Mouse (Mus musculus): ENCODE measurements around the gene Gm13275. TPM values are rescaled to one million over a fixed set of nuclear protein-coding genes. Genes with fewer than 3 reads are reported as not detected.
"Not testable (repeated sequence)": the region's sequence is repeated elsewhere in the genome, so short reads cannot be mapped to it uniquely, and the experiment has no call there.

Gene Gm13275
- polyA plus RNA-seq (2015; fragmentation: Nextera tagmentation; extraction: Ambion mirVana) = not detected in 2 replicates

GRCm38 (mm10) chr4:88793936-88794675 is at the start of gene Gm13275:
Gene Gm13275, plus strand, starts transcription at chr4:88794487.
- H3K36me3 ChIP-seq; H3K4me1 ChIP-seq; H3K27me3 ChIP-seq (replicated peaks); H3K4me3 ChIP-seq; H3K9me3 ChIP-seq; ATAC-seq (ENCODE audit: extremely low read depth, insufficient number of reproducible peaks, low FRiP score, low TSS enrichment); H3K9ac ChIP-seq; H3K4me2 ChIP-seq; H3K27ac ChIP-seq (replicated peaks): not testable (repeated sequence)
- WGBS = 2% methylated on average over 13 of the region's 52 CpGs

- 56% methylated on average over 6 of the region's 6 CpGs for WGBS
- Histone ChIP-seq H3K9ac (no peak overlapping the region), H3K4me2 (no peak overlapping the region), H3K36me3 (no peaks in the 10 kb centered on the region), H3K4me3 (no peak overlapping the region), H3K27me3 (replicated peaks) (no peaks in the 10 kb centered on the region; the same call in 1 of the 2 replicates), H3K27ac (replicated peaks) (no peak overlapping the region), H3K9me3 (no peaks in the 10 kb centered on the region), H3K4me1 (no peaks in the 10 kb centered on the region)
- ATAC-seq (ENCODE audit: extremely low read depth, insufficient number of reproducible peaks, low FRiP score, low TSS enrichment) = no peak
Measured at GRCm38 (mm10) chr4:88749926-88750325, 44.4 kb upstream of the Gm13275 start.

- Histone ChIP-seq H3K4me1 (peaks cover 15% of the 10 kb centered on the region), H3K27ac (replicated peaks) (peak within 1 kb of the TSS; percentile 48; the same call in 1 of the 2 replicates)
- WGBS = 56% methylated on average over 15 of the region's 15 CpGs
- H3K27me3 ChIP-seq (replicated peaks); H3K9ac ChIP-seq; H3K9me3 ChIP-seq; H3K4me3 ChIP-seq; ATAC-seq (ENCODE audit: extremely low read depth, insufficient number of reproducible peaks, low FRiP score, low TSS enrichment); H3K4me2 ChIP-seq; H3K36me3 ChIP-seq: not testable (repeated sequence)
Measured at GRCm38 (mm10) chr4:88754818-88755340, 39.4 kb upstream of the Gm13275 start, which contains the start of gene Gm13271. Gene Gm13271, plus strand, starts transcription at chr4:88754868.

GRCm38 (mm10) chr4:88756581-88757513 is 37.4 kb upstream of the Gm13275 start:
- not testable (repeated sequence) for ATAC-seq (ENCODE audit: extremely low read depth, insufficient number of reproducible peaks, low FRiP score, low TSS enrichment); H3K27me3 ChIP-seq (replicated peaks); H3K9me3 ChIP-seq; H3K36me3 ChIP-seq
- WGBS = 9% methylated on average over 29 of the region's 31 CpGs
- Histone ChIP-seq H3K9ac (peak overlapping the region; percentile 89), H3K4me1 (peaks cover 15% of the 10 kb centered on the region), H3K4me3 (peak overlapping the region; percentile 60), H3K4me2 (peak overlapping the region; percentile 77), H3K27ac (replicated peaks) (peak overlapping the region; percentile 95)

- Histone ChIP-seq H3K4me2 (peak overlapping the region; percentile 77), H3K27ac (replicated peaks) (peak overlapping the region; percentile 95), H3K9ac (peak overlapping the region; percentile 89; the same call in 1 of the 2 replicates), H3K4me3 (peak overlapping the region; percentile 60), H3K4me1 (peaks cover 15% of the 10 kb centered on the region)
- WGBS = under 1% methylated on average over 21 of the region's 21 CpGs
- H3K36me3 ChIP-seq; H3K9me3 ChIP-seq; H3K27me3 ChIP-seq (replicated peaks): not testable (repeated sequence)
- ATAC-seq (ENCODE audit: extremely low read depth, insufficient number of reproducible peaks, low FRiP score, low TSS enrichment) = peak; percentile 97
Measured at GRCm38 (mm10) chr4:88757628-88758031, 36.7 kb upstream of the Gm13275 start.

- not testable (repeated sequence) for H3K4me3 ChIP-seq; H3K4me2 ChIP-seq; H3K36me3 ChIP-seq; H3K9me3 ChIP-seq; H3K27me3 ChIP-seq (replicated peaks); ATAC-seq (ENCODE audit: extremely low read depth, insufficient number of reproducible peaks, low FRiP score, low TSS enrichment); H3K9ac ChIP-seq; H3K27ac ChIP-seq (replicated peaks)
- H3K4me1 ChIP-seq = peaks cover 15% of the 10 kb centered on the region
- WGBS = 77% methylated on average over 9 of the region's 9 CpGs
Measured at GRCm38 (mm10) chr4:88758751-88759150, 35.5 kb upstream of the Gm13275 start.

GRCm38 (mm10) chr4:88759610-88760268 is 34.5 kb upstream of the Gm13275 start, which contains the start of gene Gm13283:
Gene Gm13283, plus strand, starts transcription at chr4:88760119.
- H3K36me3 ChIP-seq; H3K9me3 ChIP-seq; ATAC-seq (ENCODE audit: extremely low read depth, insufficient number of reproducible peaks, low FRiP score, low TSS enrichment); H3K27me3 ChIP-seq (replicated peaks): not testable (repeated sequence)
- Histone ChIP-seq H3K4me1 (peaks cover 15% of the 10 kb centered on the region), H3K4me2 (peak within 1 kb of the TSS; percentile 56), H3K27ac (replicated peaks) (peak within 1 kb of the TSS; percentile 65), H3K9ac (peak within 1 kb of the TSS; percentile 73; the same call in 1 of the 2 replicates), H3K4me3 (peak within 1 kb of the TSS; percentile 44)
- WGBS = 20% methylated on average over 10 of the region's 14 CpGs

- ATAC-seq (ENCODE audit: extremely low read depth, insufficient number of reproducible peaks, low FRiP score, low TSS enrichment); H3K36me3 ChIP-seq; H3K27me3 ChIP-seq (replicated peaks); H3K9me3 ChIP-seq: not testable (repeated sequence)
- peak overlapping the region; percentile 56 for H3K4me2 ChIP-seq
- H3K4me1 ChIP-seq = peaks cover 15% of the 10 kb centered on the region
- 0% methylated on average over 25 of the region's 28 CpGs for WGBS
- H3K4me3 ChIP-seq = peak overlapping the region; percentile 44
- H3K27ac ChIP-seq (replicated peaks) = peak overlapping the region; percentile 65
- peak overlapping the region; percentile 73; the same call in 1 of the 2 replicates for H3K9ac ChIP-seq
Measured at GRCm38 (mm10) chr4:88760431-88760830, 33.9 kb upstream of the Gm13275 start.

- not testable (repeated sequence) for H3K4me2 ChIP-seq; ATAC-seq (ENCODE audit: extremely low read depth, insufficient number of reproducible peaks, low FRiP score, low TSS enrichment); H3K9me3 ChIP-seq; H3K9ac ChIP-seq; H3K36me3 ChIP-seq; H3K27ac ChIP-seq (replicated peaks); H3K4me3 ChIP-seq; H3K4me1 ChIP-seq; H3K27me3 ChIP-seq (replicated peaks)
- 55% methylated on average over 6 of the region's 8 CpGs for WGBS
Measured at GRCm38 (mm10) chr4:88761776-88762175, 32.5 kb upstream of the Gm13275 start.

- ATAC-seq (ENCODE audit: extremely low read depth, insufficient number of reproducible peaks, low FRiP score, low TSS enrichment); H3K36me3 ChIP-seq; H3K9ac ChIP-seq; H3K4me3 ChIP-seq; H3K27ac ChIP-seq (replicated peaks); H3K9me3 ChIP-seq; H3K27me3 ChIP-seq (replicated peaks); H3K4me1 ChIP-seq: not testable (repeated sequence)
- peak overlapping the region; percentile 60 for H3K4me2 ChIP-seq
- WGBS = 47% methylated on average over 9 of the region's 9 CpGs
Measured at GRCm38 (mm10) chr4:88762341-88762740, 31.9 kb upstream of the Gm13275 start.

All from heart, embryonic 13.5 days (tissue).